Mouse (Mus musculus): ENCODE results near the gene Fbxw4. TPM values are rescaled to one million over a fixed set of nuclear protein-coding genes. Genes with fewer than 3 reads are reported as not detected.

Gene Fbxw4
- polyA plus RNA-seq, 1 experiment from 2014 or later = 8.1 TPM

DNA sequence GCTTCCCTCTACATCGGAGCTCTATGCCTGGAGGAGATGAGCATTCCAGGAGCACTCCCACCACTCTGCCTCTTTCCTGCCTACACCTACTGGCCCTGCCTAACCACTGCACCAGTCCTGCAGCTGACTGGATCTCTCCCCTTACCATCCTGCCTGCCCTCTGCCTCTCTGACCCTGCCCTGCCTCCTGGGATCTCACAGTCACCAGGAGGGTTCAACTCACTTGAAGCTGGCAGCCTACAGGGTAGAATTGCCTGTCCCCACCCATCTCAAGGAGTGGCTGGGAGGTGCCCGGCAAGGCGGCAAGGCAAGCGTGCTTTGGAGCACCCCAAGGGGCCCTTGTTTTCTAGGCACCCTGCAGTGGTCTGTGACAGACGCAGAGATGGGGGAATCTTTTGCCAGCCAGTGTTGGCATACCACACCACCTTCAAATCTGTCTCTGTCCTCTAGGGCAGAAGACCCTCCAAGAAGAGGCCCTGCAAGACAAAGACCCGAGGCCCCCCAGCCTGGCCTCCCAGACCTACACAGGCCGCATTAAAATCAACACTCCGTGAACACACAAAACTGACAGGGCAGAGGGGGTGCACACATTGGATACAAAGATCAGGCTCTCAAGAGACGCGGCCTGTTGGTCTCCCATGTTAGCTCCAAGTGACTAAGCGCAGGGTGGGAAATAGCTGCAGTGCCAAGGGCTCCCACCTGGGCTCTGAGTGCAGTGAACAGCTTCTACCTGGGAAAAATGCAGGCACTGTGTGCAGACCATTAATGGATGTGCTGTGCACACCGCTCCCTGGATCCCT is 44.5 kb downstream of the Fbxw4 start:
- Histone ChIP-seq H3K4me2 (ENCODE audit: low read length) (no peak overlapping the region), H3K27me3 (ENCODE audit: control insufficient read depth, insufficient read depth, low read length) (no peaks in the 10 kb centered on the region), H3K9me3 (ENCODE audit: control insufficient read depth, low read length) (no peaks in the 10 kb centered on the region), H3K27ac (replicated peaks; ENCODE audit: low read depth, low read length) (peak overlapping the region; percentile 2; the same call in 1 of the 2 replicates), H3K9ac (replicated peaks; ENCODE audit: low read length) (no peak overlapping the region), H3K4me3 (replicated peaks; ENCODE audit: low read depth, low read length) (no peak overlapping the region), H3K36me3 (ENCODE audit: control insufficient read depth, insufficient read depth, low read length) (no peaks in the 10 kb centered on the region), H3K4me1 (ENCODE audit: control insufficient read depth, insufficient read depth, low read length) (peaks cover 24% of the 10 kb centered on the region)
- 21% methylated on average over 12 of the region's 12 CpGs for WGBS
- DNase-seq = peak; percentile 36
- no peak for ATAC-seq (ENCODE audit: low FRiP score, low TSS enrichment)

DNA sequence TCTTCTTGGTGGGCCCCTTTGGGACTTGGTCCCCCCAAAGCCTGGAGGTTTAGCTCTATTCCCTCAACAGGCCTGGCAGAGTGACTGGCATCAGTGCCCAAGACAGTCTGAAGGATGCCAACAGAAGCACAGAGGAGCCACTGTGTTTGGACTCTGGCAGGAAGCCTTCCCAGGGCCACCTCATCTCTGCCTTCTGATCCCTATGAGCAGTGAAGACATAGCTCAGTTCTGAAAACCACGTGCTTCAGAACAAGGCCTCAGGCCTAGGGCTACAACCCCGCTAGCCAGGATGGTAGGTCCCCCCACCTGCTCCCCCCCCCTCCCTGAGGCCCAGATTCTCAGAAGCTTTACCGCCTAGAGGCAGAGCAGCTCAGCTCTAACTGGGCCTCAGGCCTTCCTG is 45.2 kb downstream of the Fbxw4 start:
- no peaks in the 10 kb centered on the region for H3K27me3 ChIP-seq (ENCODE audit: control insufficient read depth, insufficient read depth, low read length)
- ATAC-seq (ENCODE audit: low FRiP score, low TSS enrichment) = no peak
- DNase-seq = peak; percentile 35
- 34% methylated on average over 3 of the region's 3 CpGs for WGBS
- H3K9ac ChIP-seq (replicated peaks; ENCODE audit: low read length) = no peak overlapping the region
- H3K36me3 ChIP-seq (ENCODE audit: control insufficient read depth, insufficient read depth, low read length) = no peaks in the 10 kb centered on the region
- H3K9me3 ChIP-seq (ENCODE audit: control insufficient read depth, low read length) = no peaks in the 10 kb centered on the region
- H3K4me3 ChIP-seq (replicated peaks; ENCODE audit: low read depth, low read length) = no peak overlapping the region
- H3K4me1 ChIP-seq (ENCODE audit: control insufficient read depth, insufficient read depth, low read length) = peaks cover 24% of the 10 kb centered on the region
- no peak overlapping the region for H3K4me2 ChIP-seq (ENCODE audit: low read length)
- H3K27ac ChIP-seq (replicated peaks; ENCODE audit: low read depth, low read length) = peak overlapping the region; percentile 2; the same call in 1 of the 2 replicates

DNA sequence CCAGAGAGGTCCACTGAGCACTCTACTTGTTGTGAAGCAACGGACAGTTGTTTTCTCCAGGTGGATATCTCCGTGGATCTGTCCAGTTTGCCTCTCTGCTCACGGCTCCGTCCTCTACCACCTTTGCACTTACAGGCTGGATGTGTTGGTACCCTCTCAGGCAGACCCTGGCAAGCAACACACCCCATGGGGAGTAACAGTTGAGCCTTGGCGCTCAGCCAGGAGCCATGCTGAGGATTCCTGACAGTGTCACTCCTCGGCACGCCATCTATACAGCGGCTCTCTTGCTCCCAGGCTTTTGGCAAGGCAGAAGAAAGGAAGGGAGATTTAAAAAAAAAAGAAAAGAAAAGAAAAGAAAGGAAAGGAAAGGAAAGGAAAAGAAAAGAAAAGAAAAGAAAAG is 45.7 kb downstream of the Fbxw4 start:
- 58% methylated on average over 8 of the region's 8 CpGs for WGBS

DNA sequence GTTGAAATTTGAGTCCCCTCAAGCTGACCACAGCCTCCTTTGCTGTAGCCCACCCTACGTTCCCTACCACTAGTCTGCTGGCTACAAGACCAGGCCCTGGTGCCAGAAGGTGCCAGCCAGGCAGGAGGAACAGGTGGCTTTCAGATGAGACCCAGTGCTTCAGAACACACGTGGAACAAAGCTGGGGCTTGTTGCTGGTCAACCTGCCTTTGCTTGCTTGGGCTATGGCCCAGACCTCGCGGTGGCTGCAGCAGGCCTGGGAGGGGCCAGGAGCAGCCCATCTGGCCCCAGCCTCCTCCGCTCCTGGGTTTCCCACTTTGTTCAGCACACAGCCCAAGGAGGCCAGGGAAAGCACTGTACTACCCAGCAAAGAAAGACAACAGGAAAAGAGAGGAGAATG is 49.3 kb downstream of the Fbxw4 start:
- no peak for DNase-seq
- Histone ChIP-seq H3K36me3 (ENCODE audit: control insufficient read depth, insufficient read depth, low read length) (no peaks in the 10 kb centered on the region), H3K4me2 (ENCODE audit: low read length) (no peak overlapping the region), H3K9ac (replicated peaks; ENCODE audit: low read length) (no peak overlapping the region), H3K4me1 (ENCODE audit: control insufficient read depth, insufficient read depth, low read length) (peaks cover 15% of the 10 kb centered on the region), H3K4me3 (replicated peaks; ENCODE audit: low read depth, low read length) (no peak overlapping the region), H3K27ac (replicated peaks; ENCODE audit: low read depth, low read length) (no peak overlapping the region), H3K9me3 (ENCODE audit: control insufficient read depth, low read length) (no peaks in the 10 kb centered on the region), H3K27me3 (ENCODE audit: control insufficient read depth, insufficient read depth, low read length) (no peaks in the 10 kb centered on the region)
- no peak for ATAC-seq (ENCODE audit: low FRiP score, low TSS enrichment)
- WGBS = 81% methylated on average over 5 of the region's 5 CpGs

More for the DNA sequence above, 45.7 kb downstream of the Fbxw4 start:
- Histone ChIP-seq H3K27ac (replicated peaks; ENCODE audit: low read depth, low read length) (no peak overlapping the region), H3K36me3 (ENCODE audit: control insufficient read depth, insufficient read depth, low read length) (no peaks in the 10 kb centered on the region), H3K4me1 (ENCODE audit: control insufficient read depth, insufficient read depth, low read length) (peaks cover 24% of the 10 kb centered on the region), H3K4me3 (replicated peaks; ENCODE audit: low read depth, low read length) (no peak overlapping the region), H3K9ac (replicated peaks; ENCODE audit: low read length) (no peak overlapping the region), H3K27me3 (ENCODE audit: control insufficient read depth, insufficient read depth, low read length) (no peaks in the 10 kb centered on the region), H3K9me3 (ENCODE audit: control insufficient read depth, low read length) (no peaks in the 10 kb centered on the region), H3K4me2 (ENCODE audit: low read length) (no peak overlapping the region)
- DNase-seq = peak; percentile 60
- no peak for ATAC-seq (ENCODE audit: low FRiP score, low TSS enrichment)

DNA sequence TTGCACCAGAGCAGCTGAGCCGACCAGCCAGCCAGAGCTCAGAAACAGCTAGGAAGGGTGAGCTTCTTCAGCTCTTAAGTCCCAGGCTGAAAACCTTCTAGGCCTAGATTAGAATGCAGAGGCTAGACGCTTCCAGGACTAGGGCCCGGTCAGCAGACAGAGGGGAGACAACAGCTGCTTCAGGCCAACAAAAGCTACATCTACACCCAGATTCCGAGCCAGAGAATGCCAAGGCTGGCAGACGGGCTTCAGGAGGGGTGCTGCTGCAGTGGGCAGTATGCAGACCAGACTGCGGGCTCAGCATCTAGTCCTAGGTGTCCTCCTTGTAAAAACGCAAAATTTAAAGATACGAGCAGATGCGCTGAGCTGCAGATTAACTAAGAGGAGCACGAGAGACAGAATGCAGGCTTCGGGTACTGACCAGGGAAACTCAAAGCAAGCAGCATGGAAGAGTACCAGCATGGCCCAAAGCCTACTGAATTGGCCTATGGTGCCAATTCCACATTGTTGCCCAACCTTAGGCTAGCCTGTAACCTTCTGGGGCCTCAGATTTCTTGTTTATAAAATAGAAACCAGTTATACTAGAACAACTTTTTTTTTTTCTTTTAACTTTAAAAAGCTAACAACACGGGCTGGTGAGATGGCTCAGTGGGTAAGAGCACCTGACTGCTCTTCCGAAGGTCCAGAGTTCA is 51.3 kb downstream of the Fbxw4 start:
- Histone ChIP-seq H3K4me3 (replicated peaks; ENCODE audit: low read depth, low read length) (no peak overlapping the region), H3K4me1 (ENCODE audit: control insufficient read depth, insufficient read depth, low read length) (0 out of 2 replicates have a peak, but pooled peaks cover 2% of the 10 kb centered on the region), H3K27me3 (ENCODE audit: control insufficient read depth, insufficient read depth, low read length) (no peaks in the 10 kb centered on the region), H3K9ac (replicated peaks; ENCODE audit: low read length) (no peak overlapping the region), H3K9me3 (ENCODE audit: control insufficient read depth, low read length) (no peaks in the 10 kb centered on the region), H3K27ac (replicated peaks; ENCODE audit: low read depth, low read length) (no peak overlapping the region), H3K4me2 (ENCODE audit: low read length) (no peak overlapping the region), H3K36me3 (ENCODE audit: control insufficient read depth, insufficient read depth, low read length) (no peaks in the 10 kb centered on the region)
- 83% methylated on average over 13 of the region's 13 CpGs for WGBS
- DNase-seq = no peak
- no peak for ATAC-seq (ENCODE audit: low FRiP score, low TSS enrichment)

DNA sequence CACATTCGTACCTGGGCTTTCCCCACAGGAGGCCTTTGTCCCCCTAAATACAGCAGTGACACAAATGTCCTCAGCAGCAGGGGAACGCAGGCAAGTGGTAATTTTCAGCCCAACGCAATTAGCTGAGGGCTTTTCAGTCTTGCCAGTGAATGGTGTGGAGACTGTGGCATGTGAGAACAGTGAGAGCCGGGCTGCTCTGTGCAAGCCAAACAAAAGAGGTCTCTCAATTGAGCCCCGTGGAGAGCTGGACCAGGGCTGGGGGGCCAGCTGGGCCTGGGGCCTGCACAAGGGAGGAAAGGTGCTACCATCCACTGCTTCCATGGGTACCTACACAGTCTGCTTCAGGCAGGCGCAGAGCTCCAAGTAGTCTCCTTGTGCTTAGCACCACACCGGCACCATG is 52.6 kb downstream of the Fbxw4 start:
- no peak for ATAC-seq (ENCODE audit: low FRiP score, low TSS enrichment)
- Histone ChIP-seq H3K27me3 (ENCODE audit: control insufficient read depth, insufficient read depth, low read length) (no peaks in the 10 kb centered on the region), H3K9me3 (ENCODE audit: control insufficient read depth, low read length) (no peaks in the 10 kb centered on the region), H3K4me1 (ENCODE audit: control insufficient read depth, insufficient read depth, low read length) (0 out of 2 replicates have a peak, but pooled peaks cover 2% of the 10 kb centered on the region), H3K36me3 (ENCODE audit: control insufficient read depth, insufficient read depth, low read length) (no peaks in the 10 kb centered on the region), H3K27ac (replicated peaks; ENCODE audit: low read depth, low read length) (peak overlapping the region; percentile 26; the same call in 1 of the 2 replicates), H3K4me3 (replicated peaks; ENCODE audit: low read depth, low read length) (no peak overlapping the region), H3K4me2 (ENCODE audit: low read length) (no peak overlapping the region), H3K9ac (replicated peaks; ENCODE audit: low read length) (no peak overlapping the region)
- peak; percentile 35 for DNase-seq
- 20% methylated on average over 7 of the region's 7 CpGs for WGBS

DNA sequence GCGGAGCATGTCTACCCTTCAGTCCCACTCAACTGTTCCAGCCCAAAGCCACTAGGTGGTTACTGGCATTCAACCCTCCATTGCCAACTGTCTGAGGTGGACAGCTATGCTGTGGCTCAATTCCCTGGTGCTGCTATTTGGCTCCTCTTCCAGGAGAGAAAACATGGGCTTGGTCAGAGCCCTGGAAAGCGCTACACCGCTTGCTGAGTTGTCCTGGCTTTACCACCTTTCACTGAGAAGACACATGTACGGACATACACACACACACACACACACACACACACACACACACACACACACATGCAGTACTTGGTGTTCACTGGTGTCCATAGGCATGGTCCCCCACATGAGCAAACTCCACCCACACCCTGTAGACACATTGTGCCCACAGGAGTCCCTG is 53.4 kb downstream of the Fbxw4 start:
- no peak for DNase-seq
- 0 out of 2 replicates have a peak, but pooled peaks cover 5% of the 10 kb centered on the region for H3K36me3 ChIP-seq (ENCODE audit: control insufficient read depth, insufficient read depth, low read length)
- H3K9ac ChIP-seq (replicated peaks; ENCODE audit: low read length) = no peak overlapping the region
- no peak overlapping the region for H3K27ac ChIP-seq (replicated peaks; ENCODE audit: low read depth, low read length)
- WGBS = 82% methylated on average over 4 of the region's 4 CpGs
- H3K9me3 ChIP-seq (ENCODE audit: control insufficient read depth, low read length) = no peaks in the 10 kb centered on the region
- no peaks in the 10 kb centered on the region for H3K27me3 ChIP-seq (ENCODE audit: control insufficient read depth, insufficient read depth, low read length)
- no peak overlapping the region for H3K4me3 ChIP-seq (replicated peaks; ENCODE audit: low read depth, low read length)
- no peak for ATAC-seq (ENCODE audit: low FRiP score, low TSS enrichment)
- no peak overlapping the region for H3K4me2 ChIP-seq (ENCODE audit: low read length)
- H3K4me1 ChIP-seq (ENCODE audit: control insufficient read depth, insufficient read depth, low read length) = 0 out of 2 replicates have a peak, but pooled peaks cover 2% of the 10 kb centered on the region

DNA sequence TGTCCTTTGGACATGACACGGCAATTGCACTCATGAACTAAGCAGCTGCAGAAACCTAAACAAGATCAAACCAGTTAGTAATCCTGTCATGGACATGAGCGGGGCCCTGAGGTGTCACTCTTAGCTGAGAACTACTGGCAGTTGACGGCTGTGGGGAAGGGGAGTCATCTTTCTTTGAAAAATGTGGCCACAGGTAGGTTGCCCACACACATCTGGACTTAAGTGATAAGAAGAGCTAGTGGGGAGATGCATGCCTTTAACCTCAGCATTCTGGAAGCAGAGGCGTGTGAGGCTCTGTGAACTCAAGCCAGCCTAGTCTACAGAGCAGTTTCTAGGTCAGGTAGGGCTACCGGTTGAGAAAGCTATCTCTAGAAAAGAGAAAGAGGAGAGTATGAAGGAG is 57.5 kb downstream of the Fbxw4 start:
- Histone ChIP-seq H3K27me3 (ENCODE audit: control insufficient read depth, insufficient read depth, low read length) (no peaks in the 10 kb centered on the region), H3K27ac (replicated peaks; ENCODE audit: low read depth, low read length) (no peak overlapping the region), H3K4me3 (replicated peaks; ENCODE audit: low read depth, low read length) (no peak overlapping the region), H3K9ac (replicated peaks; ENCODE audit: low read length) (no peak overlapping the region), H3K36me3 (ENCODE audit: control insufficient read depth, insufficient read depth, low read length) (0 out of 2 replicates have a peak, but pooled peaks cover 5% of the 10 kb centered on the region), H3K4me2 (ENCODE audit: low read length) (no peak overlapping the region), H3K9me3 (ENCODE audit: control insufficient read depth, low read length) (no peaks in the 10 kb centered on the region), H3K4me1 (ENCODE audit: control insufficient read depth, insufficient read depth, low read length) (0 out of 2 replicates have a peak, but pooled peaks cover 2% of the 10 kb centered on the region)
- ATAC-seq (ENCODE audit: low FRiP score, low TSS enrichment) (no peak), DNase-seq (no peak)
- 89% methylated on average over 5 of the region's 5 CpGs for WGBS

Data from midbrain, embryonic 14.5 days (tissue).